Mouse (Mus musculus) heart, postnatal 10 days (tissue): Measurements from ENCODE around the gene Cyb5r1. TPM values are rescaled to one million over a fixed set of nuclear protein-coding genes. Genes with fewer than 3 reads are reported as not detected.
"Not testable (repeated sequence)": the region's sequence is repeated elsewhere in the genome, so short reads cannot be mapped to it uniquely, and the experiment has no call there.

Experiments used
- DNase-seq, 2 experiments: peaks; one replicate each; pipeline ENCODE4 v3.0.0; 2021
- intact Hi-C: fragments of 180-260 bp; cut with DNase I; formaldehyde crosslinking; loops from one replicate; pipeline ENCODE4 v1.15.1; 2025
- total RNA-seq, 2 experiments: library from RNA; stranded (reverse); gene quantifications; 2 replicates each; pipeline ENCODE4 v1.2.3; 2021

Gene Cyb5r1
- total RNA-seq, 2 experiments from 2014 or later = 31.0 to 33.4 TPM

GRCm38 (mm10) chr1:134411706-134412629 is 6.6 kb downstream of the Cyb5r1 start:
- intact Hi-C loops = no loop called here
- DNase-seq = no peak

- intact Hi-C loops = loop anchor here (2.0 kb wide), 1 partner anchor 51 kb away; no protein-coding TSS in a partner anchor
- DNase-seq = no peak
These were observed 8.7 kb downstream of the Cyb5r1 start for GRCm38 (mm10) chr1:134414038-134414437.

- intact Hi-C loops = loop anchor here (2.0 kb wide), 1 partner anchor 52 kb away; no protein-coding TSS in a partner anchor
- DNase-seq = no peak
These were observed 9.3 kb downstream of the Cyb5r1 start for GRCm38 (mm10) chr1:134414501-134415167.

- intact Hi-C loops = loop anchor here (2.0 kb wide), 1 partner anchor 52 kb away; no protein-coding TSS in a partner anchor
- DNase-seq = peak; percentile 98
These were observed 9.9 kb downstream of the Cyb5r1 start, which contains the start of gene Adipor1 for GRCm38 (mm10) chr1:134415168-134415831. Gene Adipor1, plus strand, starts transcription at chr1:134415378.

GRCm38 (mm10) chr1:134418414-134418975 is 13.1 kb downstream of the Cyb5r1 start:
- no peak for DNase-seq
- intact Hi-C loops = no loop called here

- no peak for DNase-seq
- intact Hi-C loops = no loop called here
These were observed 13.8 kb downstream of the Cyb5r1 start for GRCm38 (mm10) chr1:134419176-134419575.

- intact Hi-C loops = no loop called here
These were observed 14.5 kb downstream of the Cyb5r1 start for GRCm38 (mm10) chr1:134419751-134420458.

GRCm38 (mm10) chr1:134423911-134424310 is 18.6 kb downstream of the Cyb5r1 start:
- intact Hi-C loops = no loop called here
- no peak for DNase-seq

More at GRCm38 (mm10) chr1:134419751-134420458, 14.5 kb downstream of the Cyb5r1 start:
- peak; percentile 26 to 28 for DNase-seq

GRCm38 (mm10) chr1:134426289-134426688 is 20.9 kb downstream of the Cyb5r1 start:
- DNase-seq = no peak
- intact Hi-C loops = no loop called here

- DNase-seq = no peak
- intact Hi-C loops = no loop called here
These were observed 27.6 kb downstream of the Cyb5r1 start for GRCm38 (mm10) chr1:134433002-134433401.

GRCm38 (mm10) chr1:134433473-134433872 is 28.1 kb downstream of the Cyb5r1 start:
- intact Hi-C loops = no loop called here
- DNase-seq = no peak

- peak; percentile 10 to 41 for DNase-seq
- intact Hi-C loops = no loop called here
These were observed 30.1 kb downstream of the Cyb5r1 start for GRCm38 (mm10) chr1:134435414-134435813.

GRCm38 (mm10) chr1:134440437-134440836 is 35.1 kb downstream of the Cyb5r1 start:
- intact Hi-C loops = no loop called here
- DNase-seq = no peak

GRCm38 (mm10) chr1:134441737-134442136 is 36.4 kb downstream of the Cyb5r1 start:
- DNase-seq, intact Hi-C loops: not testable (repeated sequence)

- DNase-seq = no peak
- intact Hi-C loops = no loop called here
These were observed 37.0 kb downstream of the Cyb5r1 start for GRCm38 (mm10) chr1:134442394-134442793.

- DNase-seq, intact Hi-C loops: not testable (repeated sequence)
These were observed 37.9 kb downstream of the Cyb5r1 start for GRCm38 (mm10) chr1:134443288-134443687.

- intact Hi-C loops = no loop called here
These were observed 40.1 kb downstream of the Cyb5r1 start for GRCm38 (mm10) chr1:134445418-134445817.

GRCm38 (mm10) chr1:134448537-134448936 is 43.2 kb downstream of the Cyb5r1 start:
- DNase-seq, intact Hi-C loops: not testable (repeated sequence)

More at GRCm38 (mm10) chr1:134445418-134445817, 40.1 kb downstream of the Cyb5r1 start:
- no peak for DNase-seq

- intact Hi-C loops = loop anchor here (10.0 kb wide), 1 partner anchor 405 kb away; no protein-coding TSS in a partner anchor
- no peak for DNase-seq
These were observed 44.8 kb downstream of the Cyb5r1 start for GRCm38 (mm10) chr1:134450201-134450600.

- peak; percentile 45 to 58 for DNase-seq
- intact Hi-C loops = loop anchor here (10.0 kb wide), 1 partner anchor 404 kb away; no protein-coding TSS in a partner anchor
These were observed 45.6 kb downstream of the Cyb5r1 start for GRCm38 (mm10) chr1:134450986-134451385.
